Mouse (Mus musculus) gastrocnemius, postnatal 14 days (tissue): ENCODE data around the gene Gm20532. TPM values are rescaled to one million over a fixed set of nuclear protein-coding genes. Genes with fewer than 3 reads are reported as not detected.

Experiments used
- microRNA-seq, 2 experiments: library from miRNA; unstranded; fragments of <30 nt; microRNA quantifications; one replicate each; pipeline ENCODE4 v1.2.0; 2021
- total RNA-seq, 2 experiments: library from RNA; stranded (reverse); gene quantifications; 2 replicates each; pipeline ENCODE4 v1.2.3; 2021

Gm20532 gene
- total RNA-seq, 2 experiments from 2014 or later = not detected

Small RNAs within 50 kb of the gene (microRNA-seq; reads per million reads assigned to microRNA genes)
- gene Mir126a (0.50 to 1.6 reads per million in 2 experiments), gene Mir126b (0 reads per million in 2 experiments)

Other genes starting within 250 kb of the Gm20532 start
- 10 to 100 TPM; 17.0 to 17.6 TPM for gene Dnlz, start 234.5 kb upstream of the Gm20532 start, total RNA-seq
- gene Card9, start 225.7 kb upstream of the Gm20532 start, total RNA-seq = 1 to 10 TPM in 1 of 2 experiments, under 1 TPM in 1; 0.71 to 1.1 TPM
- gene Snapc4, start 206.0 kb upstream of the Gm20532 start, total RNA-seq = 1 to 10 TPM; 6.2 to 7.2 TPM
- 10 to 100 TPM; 24.5 to 24.9 TPM for gene Entr1, start 197.3 kb upstream of the Gm20532 start, total RNA-seq
- 100 to 1,000 TPM; 125 to 136 TPM for gene Pmpca, start 197.3 kb upstream of the Gm20532 start, total RNA-seq
- gene Inpp5e, start 177.4 kb upstream of the Gm20532 start, total RNA-seq = 1 to 10 TPM; 5.7 to 5.8 TPM
- gene Sec16a, start 141.4 kb upstream of the Gm20532 start, total RNA-seq = 10 to 100 TPM; 20.9 to 24.1 TPM
- gene Notch1, start 70.0 kb upstream of the Gm20532 start, total RNA-seq = 10 to 100 TPM; 17.1 to 18.9 TPM
- 100 to 1,000 TPM in 1 of 2 experiments, 10 to 100 TPM in 1; 64.1 to 106 TPM for gene Egfl7, start 6.6 kb upstream of the Gm20532 start, total RNA-seq
- gene Agpat2, start 17.8 kb downstream of the Gm20532 start, total RNA-seq = 1 to 10 TPM; 4.9 to 6.3 TPM
- gene Fam69b, start 41.8 kb downstream of the Gm20532 start, total RNA-seq = 1 to 10 TPM; 1.4 to 3.1 TPM
- not detected for gene Lcn4, start 84.6 kb downstream of the Gm20532 start, total RNA-seq